Mouse (Mus musculus): ENCODE data around the gene Ddx39. TPM values are rescaled to one million over a fixed set of nuclear protein-coding genes. Genes with fewer than 3 reads are reported as not detected.

Ddx39 gene
- polyA plus RNA-seq, 1 experiment: 39.2 TPM

DNA sequence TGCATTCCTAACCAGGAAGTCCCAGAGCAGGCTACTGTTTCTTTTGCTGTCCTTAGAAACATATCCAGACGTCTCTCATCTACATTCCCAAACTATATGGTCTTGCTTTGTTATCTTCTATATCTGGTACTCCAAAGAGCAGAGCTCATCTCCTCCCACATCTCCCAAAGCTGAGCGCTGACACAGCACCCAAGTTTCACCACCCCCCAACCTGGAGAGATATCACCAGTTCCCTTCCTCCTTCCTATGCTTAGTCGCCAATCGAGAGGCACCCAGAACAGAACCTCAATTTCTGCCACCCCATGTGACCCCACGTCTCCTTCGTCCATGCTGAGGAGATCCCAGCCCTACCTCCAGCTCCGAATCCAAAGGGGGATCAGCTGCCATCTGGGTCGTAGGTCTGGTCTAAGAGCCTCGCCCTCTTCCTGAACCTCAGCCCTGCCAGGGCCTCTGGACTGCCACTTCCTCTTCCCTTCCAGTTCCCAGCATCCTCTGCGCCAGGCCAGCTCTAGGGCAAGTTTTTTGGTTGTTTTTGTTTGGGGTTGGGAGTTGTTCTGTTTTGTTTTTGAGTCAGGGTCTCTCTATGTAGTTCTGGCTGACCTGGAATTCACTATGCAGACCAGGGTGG, 21.3 kb upstream of the Ddx39 start:
- Histone ChIP-seq H3K4me1 (ENCODE audit: control insufficient read depth, insufficient read depth, insufficient read length, low read length) (peaks cover 37% of the 10 kb centered on the region), H3K4me3 (ENCODE audit: low read depth, low read length) (peak overlapping the region; percentile 12; the same call in 1 of the 2 replicates), H3K27ac (ENCODE audit: insufficient read depth, low read depth, low read length) (no peak overlapping the region; the same call in 1 of the 2 replicates), H3K36me3 (ENCODE audit: control insufficient read depth, insufficient read depth, low read length) (peaks cover 31% of the 10 kb centered on the region), H3K27me3 (ENCODE audit: control insufficient read depth, insufficient read depth, low read length) (no peaks in the 10 kb centered on the region)
- WGBS: 62% methylated on average over 10 of the region's 10 CpGs
- TF ChIP-seq CTCF (IDR thresholded peaks at IDR 0.05; ENCODE audit: extremely low read depth, insufficient read length, insufficient replicate concordance, low read depth, low read length): no peak
- no peak for TF ChIP-seq POLR2A (IDR thresholded peaks at IDR 0.05; ENCODE audit: low read depth, low read length)

DNA sequence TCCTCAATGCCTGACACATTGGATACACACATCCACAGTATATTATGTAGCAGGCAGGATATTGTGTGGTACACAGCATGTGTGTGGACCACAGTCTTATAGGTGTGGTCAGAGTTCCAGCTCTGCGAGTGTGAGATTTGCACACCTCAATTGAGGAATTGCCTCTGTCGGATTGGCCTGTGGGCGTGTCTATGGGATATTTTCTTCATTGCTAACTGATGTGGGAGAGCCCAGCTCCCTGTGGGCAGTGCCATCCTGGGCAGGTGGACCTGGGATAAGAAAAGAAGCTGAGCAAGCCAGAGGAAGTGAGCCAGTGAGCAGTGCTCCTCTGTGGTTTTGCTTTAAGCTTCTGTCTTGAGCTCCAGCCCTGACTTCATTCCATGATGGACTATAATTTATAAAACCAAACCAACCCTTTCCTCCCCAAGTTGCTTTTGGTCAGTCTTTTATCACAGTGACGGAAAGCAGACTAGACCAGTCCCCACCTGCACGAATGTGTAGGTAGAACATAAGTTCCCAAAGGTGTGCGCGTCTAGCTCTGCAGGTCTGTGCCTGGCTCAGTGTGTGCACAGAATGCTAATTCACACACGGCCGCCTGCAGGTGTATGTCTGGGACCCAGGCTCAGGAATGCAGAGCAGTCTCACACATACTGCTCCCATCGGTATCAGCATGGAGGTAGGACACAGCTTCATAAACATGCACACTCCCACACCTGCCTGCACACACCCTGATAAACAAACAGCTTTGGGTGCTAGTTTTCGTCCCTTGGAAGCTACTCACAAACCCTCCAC, 20.4 kb upstream of the Ddx39 start:
- H3K4me1 ChIP-seq (ENCODE audit: control insufficient read depth, insufficient read depth, insufficient read length, low read length): peaks cover 39% of the 10 kb centered on the region
- peaks cover 29% of the 10 kb centered on the region for H3K36me3 ChIP-seq (ENCODE audit: control insufficient read depth, insufficient read depth, low read length)
- no peaks in the 10 kb centered on the region for H3K27me3 ChIP-seq (ENCODE audit: control insufficient read depth, insufficient read depth, low read length)
- TF ChIP-seq POLR2A (IDR thresholded peaks at IDR 0.05; ENCODE audit: low read depth, low read length): no peak
- no peak for TF ChIP-seq CTCF (IDR thresholded peaks at IDR 0.05; ENCODE audit: extremely low read depth, insufficient read length, insufficient replicate concordance, low read depth, low read length)
- WGBS: 32% methylated on average over 11 of the region's 11 CpGs
- no peak overlapping the region for H3K27ac ChIP-seq (ENCODE audit: insufficient read depth, low read depth, low read length)
- H3K4me3 ChIP-seq (ENCODE audit: low read depth, low read length): no peak overlapping the region

DNA sequence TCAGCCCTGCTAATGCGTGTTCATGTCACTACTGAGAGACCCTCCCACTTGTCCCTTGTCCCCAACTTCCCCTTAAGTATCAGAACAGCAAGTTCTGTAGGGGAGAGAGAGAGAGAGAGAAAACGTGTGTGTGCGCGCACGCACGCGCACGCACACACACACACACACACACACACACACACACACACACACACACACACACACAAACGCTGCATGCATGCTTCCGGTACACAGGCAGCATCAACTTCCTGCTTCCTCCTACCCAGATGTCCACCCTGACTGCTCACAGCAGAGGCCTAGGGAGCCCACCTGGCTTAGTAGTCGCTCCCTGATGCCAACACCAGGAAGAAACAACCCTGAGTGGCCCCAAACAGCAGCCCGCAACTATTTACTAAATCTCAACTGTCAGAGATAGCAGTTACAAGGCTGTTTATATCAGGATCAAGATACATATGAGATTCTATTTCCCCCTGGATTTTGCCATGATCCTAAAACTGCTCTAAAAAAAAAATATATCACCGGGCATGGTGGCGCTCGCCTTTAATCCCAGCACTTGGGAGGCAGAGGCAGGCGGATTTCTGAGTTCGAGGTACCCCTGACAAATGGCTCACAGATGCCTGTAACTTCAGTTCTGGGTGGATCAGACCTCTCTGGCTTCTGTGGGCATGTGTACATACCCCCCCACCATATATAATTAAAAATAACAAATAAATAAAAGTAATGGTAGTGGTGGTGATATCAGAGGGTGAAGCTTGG, 19.4 kb upstream of the Ddx39 start:
- 49% methylated on average over 12 of the region's 17 CpGs for WGBS

DNA sequence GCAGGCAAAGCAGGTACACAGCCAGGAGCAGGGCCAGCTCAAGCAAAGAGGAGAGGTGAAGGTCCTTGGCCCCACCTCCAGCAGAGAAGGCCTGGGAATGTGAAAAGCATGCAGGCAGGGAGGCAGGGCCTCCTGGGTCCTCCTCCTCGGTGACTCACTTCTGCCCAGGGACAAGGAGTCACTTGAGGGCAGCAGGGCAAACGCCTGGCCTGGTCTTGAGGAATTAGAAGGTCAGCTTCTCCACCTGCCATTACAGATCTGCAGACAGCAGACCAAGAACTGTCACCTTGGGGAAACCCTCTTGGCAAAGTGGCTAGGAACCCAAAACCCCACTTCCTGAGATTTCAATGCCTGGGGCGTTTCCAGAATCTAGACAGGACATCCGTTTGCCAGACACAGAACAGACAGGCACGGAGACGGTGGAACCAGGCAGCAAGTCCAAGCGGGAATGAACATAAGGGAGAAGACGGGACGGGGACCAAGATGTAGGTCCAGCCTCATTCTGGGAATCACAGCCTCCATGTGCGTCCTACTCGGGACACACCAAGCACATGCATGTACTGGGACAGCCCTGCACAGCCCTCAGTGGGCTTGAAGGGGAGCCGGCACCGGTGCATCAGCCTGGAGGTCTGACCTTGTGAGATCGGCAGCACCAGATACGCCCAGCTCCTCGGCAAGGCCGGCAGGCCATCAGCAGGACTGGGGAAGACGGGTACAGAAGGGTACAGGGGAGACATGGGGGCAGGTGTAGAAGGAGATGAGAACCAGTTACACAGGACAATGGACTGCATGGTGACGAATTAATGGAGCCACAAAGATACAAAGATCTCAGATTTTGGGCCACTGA, 17.4 kb upstream of the Ddx39 start:
- WGBS: 9% methylated on average over 19 of the region's 19 CpGs
- Histone ChIP-seq H3K36me3 (ENCODE audit: control insufficient read depth, insufficient read depth, low read length) (peaks cover 2% of the 10 kb centered on the region; the same call in 1 of the 2 replicates), H3K4me3 (ENCODE audit: low read depth, low read length) (peak overlapping the region; percentile 95), H3K27me3 (ENCODE audit: control insufficient read depth, insufficient read depth, low read length) (no peaks in the 10 kb centered on the region), H3K4me1 (ENCODE audit: control insufficient read depth, insufficient read depth, insufficient read length, low read length) (peaks cover 39% of the 10 kb centered on the region), H3K27ac (ENCODE audit: insufficient read depth, low read depth, low read length) (peak overlapping the region; percentile 93)
- peak; percentile 3; the same call in 1 of the 2 replicates for TF ChIP-seq CTCF (IDR thresholded peaks at IDR 0.05; ENCODE audit: extremely low read depth, insufficient read length, insufficient replicate concordance, low read depth, low read length)
- peak; percentile 14; the same call in 1 of the 2 replicates for TF ChIP-seq POLR2A (IDR thresholded peaks at IDR 0.05; ENCODE audit: low read depth, low read length)

More for the DNA sequence above, 19.4 kb upstream of the Ddx39 start:
- Histone ChIP-seq H3K4me3 (ENCODE audit: low read depth, low read length) (no peak overlapping the region), H3K27me3 (ENCODE audit: control insufficient read depth, insufficient read depth, low read length) (no peaks in the 10 kb centered on the region), H3K36me3 (ENCODE audit: control insufficient read depth, insufficient read depth, low read length) (peaks cover 23% of the 10 kb centered on the region), H3K4me1 (ENCODE audit: control insufficient read depth, insufficient read depth, insufficient read length, low read length) (peaks cover 39% of the 10 kb centered on the region), H3K27ac (ENCODE audit: insufficient read depth, low read depth, low read length) (no peak overlapping the region)
- TF ChIP-seq POLR2A (IDR thresholded peaks at IDR 0.05; ENCODE audit: low read depth, low read length): no peak
- no peak for TF ChIP-seq CTCF (IDR thresholded peaks at IDR 0.05; ENCODE audit: extremely low read depth, insufficient read length, insufficient replicate concordance, low read depth, low read length)

DNA sequence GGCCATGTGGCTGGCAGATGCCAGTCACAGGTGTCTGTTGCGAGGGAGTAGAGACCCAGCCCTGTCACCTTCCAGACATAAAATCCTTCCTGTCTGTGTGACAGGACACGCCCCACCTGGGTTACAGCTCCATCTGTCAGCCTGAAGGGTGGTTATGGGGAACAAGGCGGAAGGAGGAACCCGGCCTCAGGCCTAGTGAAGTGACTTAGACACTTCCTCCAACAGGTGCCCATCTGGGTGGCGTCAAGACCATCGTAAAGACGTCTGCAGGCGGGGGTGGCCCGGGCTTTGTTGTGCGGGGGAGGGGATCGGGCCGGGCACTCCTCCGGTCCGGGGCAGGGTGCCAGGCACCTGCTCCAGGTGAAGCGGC, 16.7 kb upstream of the Ddx39 start:
- Histone ChIP-seq H3K36me3 (ENCODE audit: control insufficient read depth, insufficient read depth, low read length) (no peaks in the 10 kb centered on the region), H3K4me1 (ENCODE audit: control insufficient read depth, insufficient read depth, insufficient read length, low read length) (peaks cover 39% of the 10 kb centered on the region), H3K27ac (ENCODE audit: insufficient read depth, low read depth, low read length) (peak overlapping the region; percentile 93), H3K4me3 (ENCODE audit: low read depth, low read length) (peak overlapping the region; percentile 95), H3K27me3 (ENCODE audit: control insufficient read depth, insufficient read depth, low read length) (no peaks in the 10 kb centered on the region)
- TF ChIP-seq CTCF (IDR thresholded peaks at IDR 0.05; ENCODE audit: extremely low read depth, insufficient read length, insufficient replicate concordance, low read depth, low read length): no peak
- TF ChIP-seq POLR2A (IDR thresholded peaks at IDR 0.05; ENCODE audit: low read depth, low read length): peak; percentile 42; the same call in 1 of the 2 replicates
- WGBS: 2% methylated on average over 15 of the region's 15 CpGs

DNA sequence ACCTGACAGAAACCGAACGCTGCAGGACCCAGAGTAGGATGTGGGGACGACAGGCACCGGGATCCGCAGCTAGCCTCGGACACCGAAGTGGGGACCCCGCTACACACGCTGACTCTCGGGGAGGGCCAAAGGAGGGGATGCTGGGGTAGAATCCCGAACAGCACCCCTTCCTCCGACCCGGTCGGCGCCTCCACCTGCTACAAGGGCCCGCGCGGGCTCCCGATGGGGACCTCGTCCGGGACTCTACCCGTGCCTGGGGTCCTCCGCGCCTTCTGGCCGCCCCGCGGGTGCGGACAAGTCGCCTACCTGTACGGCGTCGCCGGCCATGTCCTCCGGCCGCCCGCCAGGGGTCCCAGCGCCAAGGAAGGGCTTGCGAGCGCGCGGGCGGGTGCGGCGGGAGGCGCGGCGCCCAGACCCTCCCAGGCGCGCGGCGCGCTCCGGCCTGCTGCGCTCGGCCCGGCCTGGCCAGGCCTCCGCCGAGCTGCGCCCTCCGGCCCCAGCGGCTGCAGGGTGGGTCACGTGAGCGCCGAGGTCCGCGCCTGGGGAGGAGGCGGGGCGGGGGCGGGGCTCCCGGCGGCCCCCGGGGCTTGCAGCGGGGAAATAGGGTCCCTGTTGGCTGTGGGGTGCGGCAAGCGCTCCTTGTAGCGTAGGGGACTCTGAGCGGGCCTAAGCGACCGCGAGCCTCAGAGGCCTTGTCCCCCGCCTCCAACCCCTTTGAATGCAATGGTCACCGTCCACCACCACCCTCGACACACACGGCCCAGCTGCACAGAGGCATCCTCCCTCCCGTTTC, 16.1 kb upstream of the Ddx39 start, which contains the start of gene Pkn1:
Gene Pkn1 (minus strand): TSS at position 519 of the 793 bp plus-strand sequence.
- H3K36me3 ChIP-seq (ENCODE audit: control insufficient read depth, insufficient read depth, low read length): no peaks in the 10 kb centered on the region
- WGBS: under 1% methylated on average over 85 of the region's 85 CpGs
- H3K27ac ChIP-seq (ENCODE audit: insufficient read depth, low read depth, low read length): peak within 1 kb of the TSS; percentile 95
- H3K4me3 ChIP-seq (ENCODE audit: low read depth, low read length): peak within 1 kb of the TSS; percentile 95
- peaks cover 36% of the 10 kb centered on the region for H3K4me1 ChIP-seq (ENCODE audit: control insufficient read depth, insufficient read depth, insufficient read length, low read length)
- TF ChIP-seq CTCF (IDR thresholded peaks at IDR 0.05; ENCODE audit: extremely low read depth, insufficient read length, insufficient replicate concordance, low read depth, low read length) (no peak), POLR2A (IDR thresholded peaks at IDR 0.05; ENCODE audit: low read depth, low read length) (peak; percentile 72; the same call in 1 of the 2 replicates)
- H3K27me3 ChIP-seq (ENCODE audit: control insufficient read depth, insufficient read depth, low read length): no peaks in the 10 kb centered on the region
